Mouse (Mus musculus): Measurements from ENCODE around the gene March7. TPM values are rescaled to one million over a fixed set of nuclear protein-coding genes. Genes with fewer than 3 reads are reported as not detected.

The March7 gene
- polyA plus RNA-seq, 2 experiments = 59.7 to 77.8 TPM

DNA sequence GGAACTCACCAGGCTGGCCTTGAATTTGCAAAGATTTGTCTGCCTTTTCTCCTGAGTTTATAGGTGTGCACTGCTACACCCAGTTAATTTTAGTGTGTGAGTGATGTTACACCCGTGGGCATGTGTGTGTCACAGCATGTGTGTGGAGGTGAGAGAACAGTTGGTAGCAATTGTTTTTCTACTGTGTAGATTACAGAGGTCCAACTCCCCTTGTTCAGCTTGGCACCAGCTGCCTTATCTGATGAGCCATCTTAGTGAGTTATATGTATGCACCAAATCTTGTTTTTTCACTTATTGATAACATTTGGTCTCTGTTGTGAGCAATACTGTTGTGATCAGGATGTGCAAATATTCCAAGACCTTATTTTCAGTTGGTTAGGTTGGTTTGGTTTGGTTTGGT, 13.8 kb downstream of the March7 start:
- Histone ChIP-seq H3K27me3 (ENCODE audit: control insufficient read depth, insufficient read depth, low read length) (no peaks in the 10 kb centered on the region), H3K4me3 (replicated peaks; ENCODE audit: low read length) (no peak overlapping the region), H3K36me3 (ENCODE audit: control insufficient read depth, insufficient read depth, low read length) (peaks cover 3% of the 10 kb centered on the region), H3K4me1 (ENCODE audit: control insufficient read depth, insufficient read depth, low read length) (peaks cover 7% of the 10 kb centered on the region), H3K9me3 (ENCODE audit: control insufficient read depth, low read length) (no peaks in the 10 kb centered on the region), H3K4me2 (replicated peaks; ENCODE audit: low read depth, low read length, severe bottlenecking) (no peak overlapping the region), H3K27ac (replicated peaks; ENCODE audit: low read depth, low read length) (no peak overlapping the region), H3K9ac (ENCODE audit: low read depth, low read length, severe bottlenecking) (no peak overlapping the region)
- WGBS = 68% methylated on average over 1 of the region's 1 CpGs
- no peak for ATAC-seq (ENCODE audit: low FRiP score, low read depth)
- TF ChIP-seq POLR2A (IDR thresholded peaks at IDR 0.05; ENCODE audit: borderline replicate concordance, extremely low read depth, insufficient read depth, insufficient read length) = no peak
- DNase-seq (ENCODE audit: low spot score) = no peak

DNA sequence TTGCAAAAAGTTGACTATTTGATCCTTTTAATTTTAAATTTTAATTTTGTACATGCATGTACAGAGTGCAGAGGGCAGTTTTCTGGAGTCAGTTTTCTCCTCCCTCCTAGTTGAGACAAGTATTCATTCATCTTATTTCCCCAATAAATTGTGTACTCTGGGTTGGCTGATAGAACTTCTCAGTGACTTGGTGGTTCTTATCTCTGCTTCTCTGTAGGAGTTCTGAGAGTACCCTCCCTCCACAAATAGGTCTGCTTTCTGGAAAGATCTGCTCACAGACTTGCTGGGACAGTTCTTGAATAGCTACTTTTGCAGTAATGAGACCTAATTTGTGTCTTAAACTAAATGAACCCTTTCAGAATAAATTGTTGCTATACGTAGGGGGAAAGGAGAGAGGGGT, 18.8 kb downstream of the March7 start:
- no peak for ATAC-seq (ENCODE audit: low FRiP score, low read depth)
- H3K4me1 ChIP-seq (ENCODE audit: control insufficient read depth, insufficient read depth, low read length) = no peaks in the 10 kb centered on the region
- H3K9ac ChIP-seq (ENCODE audit: low read depth, low read length, severe bottlenecking) = no peak overlapping the region
- H3K4me2 ChIP-seq (replicated peaks; ENCODE audit: low read depth, low read length, severe bottlenecking) = no peak overlapping the region
- H3K4me3 ChIP-seq (replicated peaks; ENCODE audit: low read length) = no peak overlapping the region
- no peaks in the 10 kb centered on the region for H3K27me3 ChIP-seq (ENCODE audit: control insufficient read depth, insufficient read depth, low read length)
- peaks cover 40% of the 10 kb centered on the region for H3K36me3 ChIP-seq (ENCODE audit: control insufficient read depth, insufficient read depth, low read length)
- DNase-seq (ENCODE audit: low spot score) = no peak
- TF ChIP-seq POLR2A (IDR thresholded peaks at IDR 0.05; ENCODE audit: borderline replicate concordance, extremely low read depth, insufficient read depth, insufficient read length) = no peak
- no peak overlapping the region for H3K27ac ChIP-seq (replicated peaks; ENCODE audit: low read depth, low read length)
- H3K9me3 ChIP-seq (ENCODE audit: control insufficient read depth, low read length) = no peaks in the 10 kb centered on the region
- WGBS = 91% methylated on average over 1 of the region's 1 CpGs

DNA sequence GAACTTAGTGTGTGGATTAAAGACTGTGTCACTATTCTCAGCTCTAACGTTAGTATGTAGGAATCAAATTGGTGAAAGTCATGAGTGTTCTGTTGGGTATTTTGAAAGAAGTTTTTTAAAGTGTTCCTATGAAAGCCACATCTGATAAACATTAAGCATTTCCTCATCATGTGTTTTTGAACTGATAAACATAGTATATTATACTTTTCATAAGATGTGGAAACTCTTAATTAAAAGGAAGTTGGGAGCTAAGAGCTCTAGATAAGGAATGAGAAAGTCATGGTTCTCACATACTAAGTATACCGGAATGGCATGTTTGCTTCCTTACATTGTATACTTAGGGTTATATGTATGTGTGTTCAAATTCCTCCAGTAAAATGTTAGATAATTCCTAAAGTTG, 20.7 kb downstream of the March7 start:
- no peak for ATAC-seq (ENCODE audit: low FRiP score, low read depth)
- Histone ChIP-seq H3K36me3 (ENCODE audit: control insufficient read depth, insufficient read depth, low read length) (peaks cover 56% of the 10 kb centered on the region), H3K27ac (replicated peaks; ENCODE audit: low read depth, low read length) (no peak overlapping the region), H3K9ac (ENCODE audit: low read depth, low read length, severe bottlenecking) (no peak overlapping the region), H3K9me3 (ENCODE audit: control insufficient read depth, low read length) (no peaks in the 10 kb centered on the region), H3K4me2 (replicated peaks; ENCODE audit: low read depth, low read length, severe bottlenecking) (no peak overlapping the region), H3K27me3 (ENCODE audit: control insufficient read depth, insufficient read depth, low read length) (no peaks in the 10 kb centered on the region), H3K4me3 (replicated peaks; ENCODE audit: low read length) (no peak overlapping the region), H3K4me1 (ENCODE audit: control insufficient read depth, insufficient read depth, low read length) (no peaks in the 10 kb centered on the region)
- no peak for TF ChIP-seq POLR2A (IDR thresholded peaks at IDR 0.05; ENCODE audit: borderline replicate concordance, extremely low read depth, insufficient read depth, insufficient read length)
- WGBS = 90% methylated on average over 2 of the region's 2 CpGs
- DNase-seq (ENCODE audit: low spot score) = no peak

DNA sequence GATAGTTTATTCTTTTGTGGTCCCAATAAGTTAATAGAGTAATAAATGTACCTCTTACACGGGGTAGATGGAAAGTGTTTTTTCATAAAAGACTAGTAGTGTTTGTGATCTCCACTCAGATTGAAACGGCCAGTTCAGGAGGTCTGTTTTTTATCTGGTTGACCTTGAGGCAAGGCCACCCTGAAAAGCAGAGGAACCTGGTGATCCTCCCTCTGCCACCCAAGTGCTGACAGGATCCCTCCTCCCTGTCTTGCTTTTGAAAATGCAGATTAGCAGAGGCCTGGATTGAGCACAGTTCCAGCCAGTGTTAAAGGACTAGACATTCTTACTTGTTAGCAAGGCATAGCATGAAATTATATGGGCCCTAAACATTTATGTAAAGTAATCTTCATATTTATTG, 23.5 kb downstream of the March7 start:
- Histone ChIP-seq H3K4me2 (replicated peaks; ENCODE audit: low read depth, low read length, severe bottlenecking) (no peak overlapping the region), H3K4me3 (replicated peaks; ENCODE audit: low read length) (no peak overlapping the region), H3K27me3 (ENCODE audit: control insufficient read depth, insufficient read depth, low read length) (no peaks in the 10 kb centered on the region), H3K36me3 (ENCODE audit: control insufficient read depth, insufficient read depth, low read length) (peaks cover 76% of the 10 kb centered on the region), H3K4me1 (ENCODE audit: control insufficient read depth, insufficient read depth, low read length) (no peaks in the 10 kb centered on the region), H3K9ac (ENCODE audit: low read depth, low read length, severe bottlenecking) (no peak overlapping the region), H3K27ac (replicated peaks; ENCODE audit: low read depth, low read length) (no peak overlapping the region), H3K9me3 (ENCODE audit: control insufficient read depth, low read length) (no peaks in the 10 kb centered on the region)
- no peak for TF ChIP-seq POLR2A (IDR thresholded peaks at IDR 0.05; ENCODE audit: borderline replicate concordance, extremely low read depth, insufficient read depth, insufficient read length)
- DNase-seq (ENCODE audit: low spot score) = no peak
- 62% methylated on average over 2 of the region's 2 CpGs for WGBS
- ATAC-seq (ENCODE audit: low FRiP score, low read depth) = no peak

DNA sequence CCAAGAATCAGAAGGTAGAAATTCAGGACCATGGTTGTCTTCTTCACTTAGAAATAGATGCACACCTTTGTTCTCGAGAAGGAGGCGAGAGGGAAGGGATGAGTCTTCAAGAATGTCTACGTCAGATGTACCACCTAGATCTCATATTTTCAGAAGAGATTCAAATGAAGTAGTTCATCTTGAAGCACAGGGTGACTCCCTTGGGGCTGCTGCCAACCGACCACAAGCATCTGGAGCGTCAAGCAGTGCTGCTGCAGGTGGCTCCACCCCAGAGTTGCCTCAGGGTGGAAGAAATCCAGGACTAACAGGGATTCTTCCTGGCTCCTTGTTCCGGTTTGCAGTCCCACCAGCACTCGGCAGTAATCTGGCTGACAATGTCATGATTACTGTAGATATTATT, 24.8 kb downstream of the March7 start:
- no peak overlapping the region for H3K4me2 ChIP-seq (replicated peaks; ENCODE audit: low read depth, low read length, severe bottlenecking)
- DNase-seq (ENCODE audit: low spot score) (no peak), ATAC-seq (ENCODE audit: low FRiP score, low read depth) (no peak)
- no peaks in the 10 kb centered on the region for H3K9me3 ChIP-seq (ENCODE audit: control insufficient read depth, low read length)
- no peaks in the 10 kb centered on the region for H3K4me1 ChIP-seq (ENCODE audit: control insufficient read depth, insufficient read depth, low read length)
- no peak overlapping the region for H3K27ac ChIP-seq (replicated peaks; ENCODE audit: low read depth, low read length)
- TF ChIP-seq POLR2A (IDR thresholded peaks at IDR 0.05; ENCODE audit: borderline replicate concordance, extremely low read depth, insufficient read depth, insufficient read length) = no peak
- WGBS = 76% methylated on average over 7 of the region's 7 CpGs
- H3K9ac ChIP-seq (ENCODE audit: low read depth, low read length, severe bottlenecking) = no peak overlapping the region
- peaks cover 85% of the 10 kb centered on the region for H3K36me3 ChIP-seq (ENCODE audit: control insufficient read depth, insufficient read depth, low read length)
- H3K27me3 ChIP-seq (ENCODE audit: control insufficient read depth, insufficient read depth, low read length) = no peaks in the 10 kb centered on the region
- H3K4me3 ChIP-seq (replicated peaks; ENCODE audit: low read length) = no peak overlapping the region

DNA sequence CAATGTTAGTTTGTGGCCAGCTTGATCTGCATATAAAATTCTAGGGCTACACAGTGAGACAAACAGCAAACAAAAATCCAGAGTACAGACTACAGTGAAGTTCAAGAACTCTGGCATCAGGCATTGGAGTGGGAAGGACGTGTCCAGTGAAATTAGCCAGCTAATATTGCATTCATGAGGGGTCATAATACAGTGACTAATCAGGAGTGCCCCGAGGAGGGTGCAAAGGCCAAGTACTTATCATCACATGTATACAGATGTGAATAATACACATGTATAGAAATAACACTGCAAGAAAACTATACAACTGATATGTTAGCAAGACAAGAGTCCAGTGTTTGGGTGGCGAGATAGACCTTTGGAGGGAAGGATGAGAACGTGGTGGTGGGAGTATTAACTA, 43.1 kb downstream of the March7 start:
- Histone ChIP-seq H3K4me3 (replicated peaks; ENCODE audit: low read length) (no peak overlapping the region), H3K9ac (ENCODE audit: low read depth, low read length, severe bottlenecking) (no peak overlapping the region), H3K36me3 (ENCODE audit: control insufficient read depth, insufficient read depth, low read length) (peaks cover 29% of the 10 kb centered on the region), H3K9me3 (ENCODE audit: control insufficient read depth, low read length) (0 out of 2 replicates have a peak, but pooled peaks cover 3% of the 10 kb centered on the region), H3K4me1 (ENCODE audit: control insufficient read depth, insufficient read depth, low read length) (no peaks in the 10 kb centered on the region), H3K27ac (replicated peaks; ENCODE audit: low read depth, low read length) (no peak overlapping the region), H3K4me2 (replicated peaks; ENCODE audit: low read depth, low read length, severe bottlenecking) (no peak overlapping the region), H3K27me3 (ENCODE audit: control insufficient read depth, insufficient read depth, low read length) (no peaks in the 10 kb centered on the region)
- no peak for TF ChIP-seq POLR2A (IDR thresholded peaks at IDR 0.05; ENCODE audit: borderline replicate concordance, extremely low read depth, insufficient read depth, insufficient read length)
- no peak for ATAC-seq (ENCODE audit: low FRiP score, low read depth)
- DNase-seq (ENCODE audit: low spot score) = no peak
- 87% methylated on average over 4 of the region's 4 CpGs for WGBS

Data from limb, embryonic 14.5 days (tissue).